In genomic region chr11:73007113-73007512, GRCm38 (mm10) we compare ENCODE assay signal across 15 mouse cellular contexts. TPM values are rescaled to one million over a fixed set of nuclear protein-coding genes. Genes with fewer than 3 reads are reported as not detected.
DNase-seq lines count a peak whose midpoint lies in the region; ATAC-seq and TF ChIP-seq lines count a peak whose summit lies in the region.
"Had no signal": no experiment of that assay in that cellular context is flagged by ENCODE, and none has a peak within 500 bp of the region (broad histone marks: within the 10 kb centered on the region; RNA-seq: fewer than 3 reads in every experiment).

No protein-coding gene starts in this region.

- no peaks in the 10 kb centered on the region for H3K27me3 ChIP-seq in forebrain, embryonic 14.5 days (replicated peaks; ENCODE audit: control insufficient read depth, insufficient read depth, low read length)
- peaks cover 22% of the 10 kb centered on the region for H3K27me3 ChIP-seq in forebrain, embryonic 10.5 days (ENCODE audit: poor library complexity, severe bottlenecking)
- H3K27me3 ChIP-seq: embryonic facial prominence, embryonic 15.5 days had no signal

- no peak for TF ChIP-seq POLR2A in brain, embryonic 14.5 days (IDR thresholded peaks at IDR 0.05; ENCODE audit: borderline replicate concordance, extremely low read depth, insufficient read depth, insufficient read length, poor library complexity, severe bottlenecking)

- 0 out of 2 replicates have a peak, but pooled peaks have one; percentile 32 for ATAC-seq in forebrain, embryonic 14.5 days
- ATAC-seq: intestine, postnatal 0 days had no signal

- H3K27ac ChIP-seq in forebrain, embryonic 14.5 days (ENCODE audit: low read depth, low read length), result no peak overlapping the region
- no peak overlapping the region for H3K27ac ChIP-seq in forebrain, embryonic 10.5 days
- H3K27ac ChIP-seq: embryonic facial prominence, embryonic 15.5 days; heart, embryonic 10.5 days; hindbrain, embryonic 12.5 days had no signal

- WGBS in forebrain, embryonic 14.5 days, result 17% methylated on average over 3 of the region's 3 CpGs
- WGBS in forebrain, embryonic 10.5 days, result 93% methylated on average over 3 of the region's 3 CpGs

- H3K4me2 ChIP-seq in forebrain, embryonic 14.5 days (ENCODE audit: low read length), result no peak overlapping the region
- H3K4me2 ChIP-seq: embryonic facial prominence, embryonic 15.5 days; hindbrain, embryonic 12.5 days had no signal

- H3K9me3 ChIP-seq in forebrain, embryonic 14.5 days (replicated peaks; ENCODE audit: control insufficient read depth, low read length), result no peaks in the 10 kb centered on the region
- no peaks in the 10 kb centered on the region for H3K9me3 ChIP-seq in forebrain, embryonic 10.5 days
- H3K9me3 ChIP-seq: embryonic facial prominence, embryonic 15.5 days; heart, embryonic 10.5 days; hindbrain, embryonic 12.5 days had no signal

- no peak overlapping the region for H3K4me3 ChIP-seq in forebrain, embryonic 14.5 days (ENCODE audit: low read depth, low read length)
- no peak overlapping the region for H3K4me3 ChIP-seq in forebrain, embryonic 10.5 days
- H3K4me3 ChIP-seq: embryonic facial prominence, embryonic 15.5 days; erythroblast, embryonic 14.5 days; heart, embryonic 10.5 days; hindbrain, embryonic 12.5 days had no signal

- TF ChIP-seq CTCF in brain, embryonic 14.5 days (IDR thresholded peaks at IDR 0.05; ENCODE audit: borderline replicate concordance, extremely low read depth, insufficient read depth, insufficient read length), result no peak

- peak; percentile 15 for DNase-seq in cerebellum, adult 11 months
- DNase-seq in cerebellum, adult 11-12 months, result no peak
- DNase-seq in forebrain, embryonic 14.5 days (ENCODE audit: low spot score), result peak; percentile 55
- DNase-seq in forebrain, embryonic 10.5 days (ENCODE audit: extremely low spot score, low spot score), result no peak
- DNase-seq in retina, postnatal 1 day, result peak; percentile 49
- DNase-seq in retina, embryonic 14.5 days (ENCODE audit: low spot score), result no peak
- DNase-seq in brain, embryonic 14.5 days (ENCODE audit: low read depth), result peak; percentile 62
- DNase-seq in ovary, postnatal 10 days (ENCODE audit: low spot score), result no peak

- no peak overlapping the region for H3K9ac ChIP-seq in forebrain, embryonic 14.5 days (ENCODE audit: low read length)
- H3K9ac ChIP-seq: embryonic facial prominence, embryonic 15.5 days; hindbrain, embryonic 12.5 days had no signal

- H3K36me3 ChIP-seq in forebrain, embryonic 14.5 days (ENCODE audit: control insufficient read depth, insufficient read depth, low read length), result no peaks in the 10 kb centered on the region
- H3K36me3 ChIP-seq in forebrain, embryonic 10.5 days (replicated peaks), result no peaks in the 10 kb centered on the region
- H3K36me3 ChIP-seq: embryonic facial prominence, embryonic 15.5 days; heart, embryonic 10.5 days; hindbrain, embryonic 12.5 days had no signal

- no peaks in the 10 kb centered on the region for H3K4me1 ChIP-seq in forebrain, embryonic 14.5 days (ENCODE audit: control insufficient read depth, insufficient read depth, low read length)
- no peaks in the 10 kb centered on the region for H3K4me1 ChIP-seq in forebrain, embryonic 10.5 days
- H3K4me1 ChIP-seq: hindbrain, embryonic 12.5 days had no signal

RNA-seq across cellular contexts. Expression of gene P2rx1, which starts 8.2 kb away (rescaled TPM):
- polyA plus RNA-seq in forebrain, embryonic 14.5 days (2014; fragmentation: Nextera tagmentation; extraction: Ambion mirVana), result 0.53 and 0.57 TPM in 2 replicates
- polyA plus RNA-seq in forebrain, embryonic 10.5 days (2016; fragmentation: Nextera tagmentation; extraction: Ambion mirVana), result 1.4 TPM in 2 replicates
- 0.35 and 0.49 TPM in 2 replicates for polyA plus RNA-seq in brain, embryonic 14.5 days (2012; rRNA removed)
- polyA plus RNA-seq: inflammation-experienced regulatory T-cells, adult 6 months; Patski had no signal

RNA-seq across cellular contexts. Expression of gene Camkk1, which starts 11.7 kb away (rescaled TPM):
- 8.0 and 10.8 TPM in 2 replicates for polyA plus RNA-seq in forebrain, embryonic 14.5 days (2014; fragmentation: Nextera tagmentation; extraction: Ambion mirVana)
- polyA plus RNA-seq in forebrain, embryonic 10.5 days (2016; fragmentation: Nextera tagmentation; extraction: Ambion mirVana), result 4.6 and 5.4 TPM in 2 replicates
- polyA plus RNA-seq in brain, embryonic 14.5 days (2012; rRNA removed), result 18.7 and 20.9 TPM in 2 replicates

RNA-seq across cellular contexts. Expression of gene Ncbp3, which starts 40.5 kb away (rescaled TPM):
- polyA plus RNA-seq in forebrain, embryonic 14.5 days (2014; fragmentation: Nextera tagmentation; extraction: Ambion mirVana), result 5.7 and 6.5 TPM in 2 replicates
- 12.1 and 13.9 TPM in 2 replicates for polyA plus RNA-seq in forebrain, embryonic 10.5 days (2016; fragmentation: Nextera tagmentation; extraction: Ambion mirVana)
- polyA plus RNA-seq in brain, embryonic 14.5 days (2012; rRNA removed), result 5.5 and 8.3 TPM in 2 replicates

RNA-seq across cellular contexts. Expression of gene Atp2a3, which starts 46.1 kb away (rescaled TPM):
- polyA plus RNA-seq in forebrain, embryonic 14.5 days (2014; fragmentation: Nextera tagmentation; extraction: Ambion mirVana), result 0.43 and 0.74 TPM in 2 replicates
- polyA plus RNA-seq in forebrain, embryonic 10.5 days (2016; fragmentation: Nextera tagmentation; extraction: Ambion mirVana), result 1.2 and 1.6 TPM in 2 replicates
- 1.0 and 1.4 TPM in 2 replicates for polyA plus RNA-seq in brain, embryonic 14.5 days (2012; rRNA removed)

Comparison
In these comparisons a context has a peak if more than half of its experiments do, and no peak if none do; other contexts are left out.
1. DNase-seq: peak in cerebellum, adult 11 months (single experiment), forebrain, embryonic 14.5 days (single experiment), retina, postnatal 1 day (single experiment) and brain, embryonic 14.5 days (single experiment); none in cerebellum, adult 11-12 months (single experiment), forebrain, embryonic 10.5 days (single experiment), retina, embryonic 14.5 days (single experiment) and ovary, postnatal 10 days (single experiment).